Mouse (Mus musculus): ENCODE data around the gene Fibin.

Gene Fibin

GRCm38 (mm10) chr2:110314509-110315155, 48.4 kb downstream of the Fibin start, which contains the start of gene Bbox1:
Gene Bbox1 (minus strand): TSS chr2:110314560.
- in situ Hi-C loops (cut with MboI, MseI) = no loop called here

DNA sequence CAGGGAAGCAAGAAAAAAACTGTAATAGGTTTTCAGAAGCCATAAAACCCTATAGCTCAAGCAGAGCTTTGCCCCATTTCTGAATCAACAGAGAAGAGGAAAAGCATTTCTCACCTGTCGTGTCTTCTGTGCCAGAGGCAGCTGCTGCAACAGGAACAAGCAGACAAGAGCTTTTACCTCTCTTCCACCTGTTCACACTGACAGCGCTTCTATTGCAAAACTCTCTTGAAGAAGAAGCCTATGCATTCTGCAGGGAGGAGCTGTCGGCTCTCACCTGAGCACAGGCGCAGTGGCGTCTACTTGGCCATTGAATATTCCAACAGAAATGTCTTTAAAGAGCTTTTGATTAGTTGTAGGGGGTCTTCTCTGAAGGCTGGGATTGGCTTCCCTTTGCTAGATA, 48.9 kb downstream of the Fibin start:
- in situ Hi-C loops (cut with MboI, MseI) = no loop called here

GRCm38 (mm10) chr2:110313305-110313824, 49.6 kb downstream of the Fibin start:
- in situ Hi-C loops (cut with MboI, MseI) = no loop called here
